ENCODE assay signal across 30 mouse cellular contexts in genomic region chr5:107165271-107165670, GRCm38 (mm10).
A peak's percentile ranks its signal among the peaks of the same experiment; 100 is the strongest.
DNase-seq lines count a peak whose midpoint lies in the region; TF ChIP-seq lines count a peak whose summit lies in the region.
"Had no signal": no experiment of that assay in that cellular context is flagged by ENCODE, and none has a peak within 500 bp of the region (broad histone marks: within the 10 kb centered on the region; RNA-seq: fewer than 3 reads in every experiment).

No protein-coding gene starts in this region.

- TF ChIP-seq EP300 in heart, adult 2 months (IDR thresholded peaks at IDR 0.05; ENCODE audit: insufficient read depth, low read depth, low read length) = no peak

- no peak overlapping the region for H3K27ac ChIP-seq in heart, adult 2 months
- H3K27ac ChIP-seq in kidney, adult 2 months (ENCODE audit: insufficient read depth, low read depth, low read length) = no peak overlapping the region
- H3K27ac ChIP-seq: forebrain, embryonic 12.5 days; hindbrain, embryonic 13.5 days; kidney, embryonic 15.5 days; left cerebral cortex, adult 2 months; liver, embryonic 12.5 days; midbrain, embryonic 13.5 days; stomach, postnatal 0 days had no signal

- no peaks in the 10 kb centered on the region for H3K27me3 ChIP-seq in heart, adult 2 months (ENCODE audit: control insufficient read depth, insufficient read depth, low read length)
- no peaks in the 10 kb centered on the region for H3K27me3 ChIP-seq in kidney, adult 2 months (replicated peaks; ENCODE audit: control insufficient read depth, insufficient read depth, low read length)
- H3K27me3 ChIP-seq: CH12.LX; embryonic facial prominence, embryonic 13.5 days; hindbrain, embryonic 13.5 days; kidney, embryonic 15.5 days; limb, embryonic 13.5 days; liver, embryonic 12.5 days had no signal

- no peaks in the 10 kb centered on the region for H3K79me2 ChIP-seq in heart, adult 2 months (replicated peaks; ENCODE audit: control insufficient read depth, insufficient read depth, low read length)

- WGBS in heart, adult 2 months = 90% methylated on average over 5 of the region's 5 CpGs
- 91% methylated on average over 5 of the region's 5 CpGs for WGBS in kidney, adult 2 months

- TF ChIP-seq CTCF in heart, adult 2 months (IDR thresholded peaks at IDR 0.05) = no peak
- TF ChIP-seq CTCF in kidney, adult 2 months (conservative IDR thresholded peaks at IDR 0.05; ENCODE audit: insufficient read depth, insufficient read length, low read depth, low read length) = no peak

- no peak overlapping the region for H3K4me3 ChIP-seq in heart, adult 2 months
- H3K4me3 ChIP-seq in kidney, adult 2 months (ENCODE audit: insufficient read depth, low read depth, low read length) = no peak overlapping the region
- H3K4me3 ChIP-seq: embryonic facial prominence, embryonic 13.5 days; erythroblast, embryonic 14.5 days; forebrain, embryonic 12.5 days; hindbrain, embryonic 13.5 days; kidney, embryonic 15.5 days; left cerebral cortex, adult 2 months; limb, embryonic 13.5 days; liver, embryonic 12.5 days; midbrain, embryonic 13.5 days had no signal

- no peak overlapping the region for H3K9ac ChIP-seq in heart, adult 2 months (ENCODE audit: low read depth, low read length)
- H3K9ac ChIP-seq: embryonic facial prominence, embryonic 13.5 days; forebrain, embryonic 12.5 days; forebrain, postnatal 0 days; hindbrain, embryonic 13.5 days; kidney, embryonic 15.5 days; limb, embryonic 13.5 days; liver, embryonic 12.5 days; liver, postnatal 0 days; midbrain, embryonic 13.5 days had no signal

- peak; percentile 86 for DNase-seq in heart, adult 11 months
- DNase-seq in heart, adult 2 months = no peak
- DNase-seq in CD8-positive naive resting alpha-beta T cell, adult 2 months (ENCODE audit: low read depth in 2 of 2, low spot score in 2 of 2) = peak; percentile 18 to 40
- peak; percentile 18 to 38 for DNase-seq in natural killer cell, adult 2 months (ENCODE audit: low spot score in 2 of 2)
- peak; percentile 52 for DNase-seq in thymus, postnatal 25 days
- no peak for DNase-seq in cerebellum, adult 9-11 months
- DNase-seq in kidney, adult 2 months = no peak
- DNase-seq in layer of hippocampus, postnatal 36 days = no peak
- DNase-seq: adrenal gland, postnatal 36 days; cerebellum, adult 11 months; cerebellum, adult 9-10 months; embryo, embryonic 11 days; forebrain, postnatal 0 days; gastrocnemius, postnatal 14 days; heart, postnatal 4 days; kidney, postnatal 25 days; liver, postnatal 0 days; lung, postnatal 36 days; right cerebral cortex, postnatal 25 days had no signal

- peaks cover 2% of the 10 kb centered on the region for H3K36me3 ChIP-seq in heart, adult 2 months (ENCODE audit: control insufficient read depth, insufficient read depth, low read length)
- no peaks in the 10 kb centered on the region for H3K36me3 ChIP-seq in kidney, adult 2 months (ENCODE audit: control insufficient read depth, insufficient read depth, low read length)
- H3K36me3 ChIP-seq: embryonic facial prominence, embryonic 13.5 days; forebrain, embryonic 12.5 days; hindbrain, embryonic 13.5 days; kidney, embryonic 15.5 days; limb, embryonic 13.5 days; liver, embryonic 12.5 days; midbrain, embryonic 13.5 days had no signal

- H3K4me1 ChIP-seq in heart, adult 2 months (ENCODE audit: control insufficient read depth, insufficient read depth, low read length) = peaks cover 16% of the 10 kb centered on the region
- H3K4me1 ChIP-seq in kidney, adult 2 months (ENCODE audit: control insufficient read depth, insufficient read depth, low read length) = peaks cover 18% of the 10 kb centered on the region

- TF ChIP-seq POLR2A in heart, adult 2 months (IDR thresholded peaks at IDR 0.05; ENCODE audit: insufficient read depth, low read depth, low read length) = no peak
- TF ChIP-seq POLR2A in kidney, adult 2 months (IDR thresholded peaks at IDR 0.05; ENCODE audit: low read depth, low read length) = no peak

- intact Hi-C loops in heart, adult 2 months (cut with DNase I) = loop anchor here (5.0 kb wide), 3 partner anchors 38 to 173 kb away; partner anchors contain the start of gene Tgfbr3

Comparison
In these comparisons a context has a peak if more than half of its experiments do, and no peak if none do; other contexts are left out.
1. DNase-seq: peak in heart, adult 11 months (single experiment), CD8-positive naive resting alpha-beta T cell, adult 2 months (2 of 2), natural killer cell, adult 2 months (2 of 2) and thymus, postnatal 25 days (single experiment); none in heart, adult 2 months (0 of 2), cerebellum, adult 9-11 months (single experiment), kidney, adult 2 months (single experiment) and layer of hippocampus, postnatal 36 days (0 of 2).